ENCODE assay signal across 8 mouse cellular contexts in the genomic region with DNA sequence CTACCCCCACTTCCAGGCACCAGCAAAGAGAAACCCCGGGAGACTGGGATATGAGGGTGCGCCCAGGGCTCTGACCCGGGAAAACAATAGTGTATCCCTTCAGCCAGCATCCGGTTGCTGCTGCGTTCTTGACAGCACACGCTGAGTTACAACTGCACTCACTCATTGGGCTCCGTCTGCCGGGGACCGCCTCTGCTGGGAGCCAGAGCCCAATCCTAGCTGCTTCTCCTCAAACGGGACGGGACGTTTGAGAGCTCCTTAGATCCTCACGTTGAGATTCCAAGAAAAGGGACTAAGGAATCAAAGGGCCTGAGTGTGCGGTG. TPM values are rescaled to one million over a fixed set of nuclear protein-coding genes. Genes with fewer than 3 reads are reported as not detected.
A peak's percentile ranks its signal among the peaks of the same experiment; 100 is the strongest.
DNase-seq lines count a peak whose midpoint lies in the region; ATAC-seq and TF ChIP-seq lines count a peak whose summit lies in the region.

No protein-coding gene starts in this region.

- no peaks in the 10 kb centered on the region for H3K27me3 ChIP-seq in forebrain, embryonic 16.5 days (replicated peaks; ENCODE audit: control insufficient read depth, insufficient read depth, low read length)
- H3K27me3 ChIP-seq in hindbrain, embryonic 11.5 days (ENCODE audit: control insufficient read depth, insufficient read depth, low read length) = no peaks in the 10 kb centered on the region
- 0 out of 2 replicates have a peak, but pooled peaks cover 4% of the 10 kb centered on the region for H3K27me3 ChIP-seq in lung, postnatal 0 days (replicated peaks; ENCODE audit: insufficient read depth, low read length)

- H3K4me2 ChIP-seq in forebrain, embryonic 16.5 days (ENCODE audit: low read length) = peak overlapping the region; percentile 76
- peak overlapping the region; percentile 60 for H3K4me2 ChIP-seq in hindbrain, embryonic 11.5 days (replicated peaks; ENCODE audit: low read depth, low read length)
- H3K4me2 ChIP-seq in lung, postnatal 0 days (replicated peaks; ENCODE audit: low read depth, low read length) = peak overlapping the region; percentile 60

- peak; percentile 79 for DNase-seq in MN1 (ENCODE audit: low spot score)
- peak; percentile 62 to 65 for DNase-seq in cerebellum, adult 18-20 months
- DNase-seq in hindbrain, embryonic 11.5 days (ENCODE audit: low spot score) = peak; percentile 65
- DNase-seq in layer of hippocampus, postnatal 10 days (ENCODE audit: low spot score in 2 of 2) = peak; percentile 41 to 47
- peak; percentile 83 for DNase-seq in lung, postnatal 0 days (ENCODE audit: low spot score)
- DNase-seq in ovary, postnatal 36 days (ENCODE audit: low spot score) = peak; percentile 42
- no peak for DNase-seq in c-Kit-positive CD71-positive TER-119-positive erythroid progenitor cells, embryonic 14.5 days (ENCODE audit: low spot score)

- ATAC-seq in forebrain, embryonic 16.5 days = peak; percentile 80
- ATAC-seq in hindbrain, embryonic 11.5 days (ENCODE audit: low FRiP score) = peak; percentile 85
- ATAC-seq in lung, postnatal 0 days = peak; percentile 89

- no peaks in the 10 kb centered on the region for H3K36me3 ChIP-seq in forebrain, embryonic 16.5 days (ENCODE audit: control insufficient read depth, insufficient read depth)
- no peaks in the 10 kb centered on the region for H3K36me3 ChIP-seq in hindbrain, embryonic 11.5 days (ENCODE audit: control insufficient read depth, insufficient read depth, low read length)
- no peaks in the 10 kb centered on the region for H3K36me3 ChIP-seq in lung, postnatal 0 days (ENCODE audit: insufficient read depth, low read length)

- H3K4me3 ChIP-seq in forebrain, embryonic 16.5 days (replicated peaks; ENCODE audit: low read length) = peak overlapping the region; percentile 52
- peak overlapping the region; percentile 41 for H3K4me3 ChIP-seq in hindbrain, embryonic 11.5 days (ENCODE audit: low read depth, low read length)
- peak overlapping the region; percentile 42 for H3K4me3 ChIP-seq in lung, postnatal 0 days (ENCODE audit: low read depth, low read length)

- no peak for TF ChIP-seq EP300 in lung, postnatal 0 days (IDR thresholded peaks at IDR 0.05)

- no peak for TF ChIP-seq CTCF in lung, postnatal 0 days (IDR thresholded peaks at IDR 0.05)

- H3K9ac ChIP-seq in forebrain, embryonic 16.5 days (replicated peaks; ENCODE audit: low read depth, low read length) = peak overlapping the region; percentile 54
- H3K9ac ChIP-seq in hindbrain, embryonic 11.5 days (ENCODE audit: low read depth, low read length) = peak overlapping the region; percentile 40
- H3K9ac ChIP-seq in lung, postnatal 0 days (replicated peaks; ENCODE audit: low read depth) = no peak overlapping the region

- H3K9me3 ChIP-seq in forebrain, embryonic 16.5 days (ENCODE audit: control insufficient read depth, low read length) = no peaks in the 10 kb centered on the region
- no peaks in the 10 kb centered on the region for H3K9me3 ChIP-seq in hindbrain, embryonic 11.5 days (ENCODE audit: control insufficient read depth, low read length)
- no peaks in the 10 kb centered on the region for H3K9me3 ChIP-seq in lung, postnatal 0 days (ENCODE audit: low read length)

- H3K4me1 ChIP-seq in forebrain, embryonic 16.5 days (replicated peaks; ENCODE audit: control insufficient read depth, insufficient read depth, low read length) = peaks cover 16% of the 10 kb centered on the region
- peaks cover 3% of the 10 kb centered on the region; the same call in 1 of the 2 replicates for H3K4me1 ChIP-seq in hindbrain, embryonic 11.5 days (replicated peaks; ENCODE audit: control insufficient read depth, insufficient read depth, low read length)
- no peaks in the 10 kb centered on the region for H3K4me1 ChIP-seq in lung, postnatal 0 days (ENCODE audit: insufficient read depth, low read depth, low read length)

- peak overlapping the region; percentile 41 for H3K27ac ChIP-seq in forebrain, embryonic 16.5 days (ENCODE audit: low read length)
- peak overlapping the region; percentile 30 for H3K27ac ChIP-seq in hindbrain, embryonic 11.5 days (ENCODE audit: low read depth, low read length)
- peak overlapping the region; percentile 29 for H3K27ac ChIP-seq in lung, postnatal 0 days (ENCODE audit: low read length)

- WGBS in forebrain, embryonic 16.5 days = under 1% methylated on average over 14 of the region's 14 CpGs
- under 1% methylated on average over 14 of the region's 14 CpGs for WGBS in hindbrain, embryonic 11.5 days
- WGBS in lung, postnatal 0 days = under 1% methylated on average over 14 of the region's 14 CpGs

RNA-seq across cellular contexts. Expression of a gene that starts 0.5 kb away (rescaled TPM):
- polyA plus RNA-seq in forebrain, embryonic 16.5 days (2015; fragmentation: Nextera tagmentation; extraction: Ambion mirVana) = 3.6 and 5.0 TPM in 2 replicates
- polyA plus RNA-seq in hindbrain, embryonic 11.5 days (2014; fragmentation: Nextera tagmentation; extraction: Ambion mirVana) = 11.2 and 11.8 TPM in 2 replicates
- total RNA-seq in layer of hippocampus, postnatal 10 days (2021) = 100 to 1,000 TPM; 106 to 146 TPM
- polyA plus RNA-seq in lung, postnatal 0 days (2015; fragmentation: Nextera tagmentation; extraction: Ambion mirVana) = 41.6 and 93.7 TPM in 2 replicates
